Mouse (Mus musculus) neural tube, embryonic 14.5 days (tissue): ENCODE results near the gene Gm14569. TPM values are rescaled to one million over a fixed set of nuclear protein-coding genes. Genes with fewer than 3 reads are reported as not detected.

Experiments
- ATAC-seq: fragments of 200-750 bp; cut with Nextera tagmentation; 2 replicates; pipeline ENCODE4 v1.8.0; 2017; ENCODE audit warnings: low read depth, mild to moderate bottlenecking, moderate TSS enrichment, moderate library complexity
- H3K27ac ChIP-seq: fragments of 300-500 bp; sonication (generic); 2 replicates; pipeline ENCODE4 v1.5.1; 2014; ENCODE audit warnings: low read depth, mild to moderate bottlenecking, control low read depth, low read length, moderate library complexity, mixed read lengths
- H3K27me3 ChIP-seq: fragments of 300-500 bp; sonication (generic); 2 replicates; pipeline ENCODE4 v1.6.1; 2014; ENCODE audit warnings: low read length; ENCODE audit not compliant: control insufficient read depth, insufficient read depth
- H3K36me3 ChIP-seq: fragments of 300-500 bp; sonication (generic); 2 replicates; pipeline ENCODE4 v1.6.1; 2014; ENCODE audit warnings: low read length, mixed read lengths; ENCODE audit not compliant: control insufficient read depth, insufficient read depth
- H3K4me1 ChIP-seq: fragments of 300-500 bp; sonication (generic); 2 replicates; pipeline ENCODE4 v1.6.1; 2014; ENCODE audit warnings: low read length; ENCODE audit not compliant: control insufficient read depth, insufficient read depth
- H3K4me2 ChIP-seq: fragments of 300-500 bp; sonication (generic); 2 replicates; pipeline ENCODE4 v1.6.1; 2014; ENCODE audit warnings: mild to moderate bottlenecking, low read depth, low read length, control low read depth
- H3K4me3 ChIP-seq: fragments of 300-500 bp; sonication (generic); 2 replicates; pipeline ENCODE4 v1.5.1; 2014; ENCODE audit warnings: low read depth, low read length, control low read depth, mixed read lengths
- H3K9ac ChIP-seq: fragments of 300-500 bp; sonication (generic); replicated peaks from 2 replicates; pipeline ENCODE4 v1.6.1; 2014; ENCODE audit warnings: low read depth, mild to moderate bottlenecking, control low read depth, low read length, mixed read lengths
- H3K9me3 ChIP-seq: fragments of 300-500 bp; sonication (generic); 2 replicates; pipeline ENCODE4 v1.6.1; 2016; ENCODE audit warnings: low read length; ENCODE audit not compliant: control insufficient read depth
- WGBS: fragments of 180-500 bp; shearing (Covaris S2); extraction: QIAGEN DNeasy Blood & Tissue Kit; methylation state at CpG from one replicate; pipeline ENCODE4 v1.1.7; 2014; 5-methylcytosine and 5-hydroxymethylcytosine counted together
- microRNA-seq: library from miRNA; unstranded; fragments of <30 nt; microRNA quantifications from one replicate; pipeline ENCODE4, GENCODE M21; 2016
- polyA plus RNA-seq: library from polyadenylated mRNA; unstranded; fragments of >200 nt; fragmentation: Nextera tagmentation; extraction: Ambion mirVana; gene quantifications from 2 replicates; pipeline ENCODE4 v1.2.1, GENCODE M21; 2014

Gene Gm14569
- polyA plus RNA-seq, 1 experiment from 2014 or later, result not detected

DNA sequence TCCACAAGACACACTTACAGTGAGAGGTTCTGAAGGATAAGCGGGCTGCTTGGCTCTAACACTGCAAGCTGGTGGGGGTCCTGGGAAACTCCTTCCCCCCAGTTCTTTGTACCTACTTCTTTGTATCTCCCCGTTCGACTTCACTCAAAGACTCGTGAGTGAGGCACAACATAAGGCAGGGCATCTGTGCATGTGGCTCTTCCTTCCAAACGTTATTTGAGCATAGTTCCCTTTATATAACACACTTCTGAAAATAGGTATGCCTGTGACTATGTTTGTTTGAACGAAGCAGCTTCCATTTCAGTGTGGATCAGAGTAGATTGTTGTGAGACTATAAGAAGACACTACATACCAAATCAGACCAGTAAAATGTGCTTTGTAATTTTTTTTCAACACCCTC lies 99.0 kb downstream of the Gm14569 start:
- no peak overlapping the region for H3K9ac ChIP-seq
- no peak overlapping the region for H3K4me2 ChIP-seq
- WGBS, result 71% methylated on average over 6 of the region's 6 CpGs
- H3K9me3 ChIP-seq, result no peaks in the 10 kb centered on the region
- no peak overlapping the region for H3K27ac ChIP-seq
- H3K36me3 ChIP-seq, result no peaks in the 10 kb centered on the region
- no peak for ATAC-seq
- H3K4me1 ChIP-seq, result no peaks in the 10 kb centered on the region
- no peak overlapping the region for H3K4me3 ChIP-seq
- no peaks in the 10 kb centered on the region for H3K27me3 ChIP-seq

DNA sequence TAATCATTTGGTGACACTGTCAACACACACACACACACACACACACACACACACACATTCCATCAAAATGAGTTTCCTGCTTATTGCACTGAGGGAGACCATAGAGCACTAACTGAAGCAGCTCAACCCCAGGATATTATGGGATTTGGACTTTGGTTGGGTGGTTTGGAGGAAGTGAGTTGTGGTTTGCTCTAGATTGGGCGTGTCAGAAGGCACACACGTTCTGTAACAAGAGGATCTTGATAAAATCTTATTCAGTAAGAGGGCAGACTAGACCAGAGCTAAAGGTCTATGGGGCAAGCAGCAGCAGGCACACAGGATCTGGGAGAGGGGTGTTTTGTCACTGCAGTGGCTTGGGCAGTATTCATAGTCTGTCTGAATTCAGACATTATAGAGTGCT lies 101.1 kb downstream of the Gm14569 start:
- H3K4me1 ChIP-seq, result no peaks in the 10 kb centered on the region
- 71% methylated on average over 2 of the region's 2 CpGs for WGBS
- H3K9me3 ChIP-seq, result no peaks in the 10 kb centered on the region
- ATAC-seq, result no peak
- H3K36me3 ChIP-seq, result no peaks in the 10 kb centered on the region
- H3K9ac ChIP-seq, result no peak overlapping the region
- H3K27me3 ChIP-seq, result no peaks in the 10 kb centered on the region
- no peak overlapping the region for H3K4me2 ChIP-seq
- no peak overlapping the region for H3K27ac ChIP-seq
- H3K4me3 ChIP-seq, result no peak overlapping the region

DNA sequence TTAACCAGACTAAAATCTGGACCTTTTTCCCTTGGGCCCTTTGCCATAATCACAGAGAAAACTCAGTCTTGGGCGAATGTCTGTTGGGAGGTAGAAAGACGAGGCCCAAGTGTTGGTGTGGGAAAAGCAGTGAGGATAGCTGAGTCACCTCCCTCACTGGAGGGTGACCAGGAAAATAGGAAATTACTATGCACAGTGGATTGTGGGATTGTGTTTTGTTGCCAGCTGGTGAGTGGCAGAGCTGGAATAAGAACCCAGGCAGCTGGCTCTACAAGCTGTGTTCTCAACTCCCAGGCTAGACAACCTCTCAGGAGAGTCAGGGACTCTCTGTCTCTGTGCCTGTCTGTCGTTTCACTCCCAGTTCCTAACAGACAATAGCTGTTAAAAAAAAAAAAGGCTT lies 101.7 kb downstream of the Gm14569 start:
- Histone ChIP-seq H3K4me3 (no peak overlapping the region), H3K36me3 (no peaks in the 10 kb centered on the region), H3K9me3 (no peaks in the 10 kb centered on the region), H3K27me3 (no peaks in the 10 kb centered on the region), H3K27ac (no peak overlapping the region), H3K4me1 (no peaks in the 10 kb centered on the region), H3K9ac (no peak overlapping the region), H3K4me2 (no peak overlapping the region)
- ATAC-seq, result no peak
- 62% methylated on average over 3 of the region's 3 CpGs for WGBS

DNA sequence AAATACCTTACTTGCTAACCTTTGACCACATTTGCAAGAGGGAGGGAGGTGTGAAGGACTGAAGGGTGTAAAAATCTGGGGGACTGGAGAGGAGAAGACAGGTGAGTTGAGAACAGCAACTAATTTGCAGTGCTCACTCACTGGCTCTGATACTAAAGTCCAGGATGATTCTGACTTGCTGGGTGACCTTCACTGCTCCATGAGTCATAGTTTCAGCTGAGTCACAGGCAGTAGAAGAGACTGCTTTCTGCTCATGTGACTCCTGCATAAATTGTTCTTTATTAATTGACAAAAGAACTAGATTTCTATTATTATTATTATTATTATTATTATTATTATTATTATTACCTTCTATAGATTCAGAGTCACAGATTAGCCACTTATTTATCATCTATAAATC lies 106.3 kb downstream of the Gm14569 start:
- Histone ChIP-seq H3K9me3 (no peaks in the 10 kb centered on the region), H3K36me3 (no peaks in the 10 kb centered on the region), H3K4me3 (no peak overlapping the region), H3K27me3 (no peaks in the 10 kb centered on the region), H3K9ac (no peak overlapping the region), H3K4me1 (no peaks in the 10 kb centered on the region), H3K4me2 (no peak overlapping the region), H3K27ac (no peak overlapping the region)
- ATAC-seq, result no peak

Small RNA genes lying within 50 kb of the gene (microRNA-seq; reads per million reads assigned to microRNA genes)
- gene Gm44485, result not detected

Other genes starting within 250 kb of the Gm14569 start
- gene Lonrf3, start 163.5 kb downstream of the Gm14569 start, polyA plus RNA-seq, result 0.18 and 0.20 TPM in 2 replicates
- gene Gm6268, start 90.5 kb downstream of the Gm14569 start, polyA plus RNA-seq, result not detected in 2 replicates
- 599 and 623 TPM in 2 replicates for gene Pgrmc1, start 106.4 kb upstream of the Gm14569 start, polyA plus RNA-seq
- gene Akap17b, start 153.6 kb upstream of the Gm14569 start, polyA plus RNA-seq, result 7.3 and 8.0 TPM in 2 replicates